Mouse (Mus musculus) liver, embryonic 12.5 days (tissue): ENCODE results near the gene Kcnj14. TPM values are rescaled to one million over a fixed set of nuclear protein-coding genes. Genes with fewer than 3 reads are reported as not detected.

Experiments used
- ATAC-seq: fragments of 200-750 bp; cut with Nextera tagmentation; 2 replicates; pipeline ENCODE4 v1.8.0; 2017; ENCODE audit warnings: moderate number of reproducible peaks, mild to moderate bottlenecking, moderate library complexity
- H3K27ac ChIP-seq: fragments of 300-500 bp; sonication (generic); 2 replicates; pipeline ENCODE4 v1.5.1; 2016; ENCODE audit warnings: mild to moderate bottlenecking
- H3K27me3 ChIP-seq: fragments of 300-500 bp; sonication (generic); replicated peaks from 2 replicates; pipeline ENCODE4 v1.6.1; 2016; ENCODE audit warnings: mild to moderate bottlenecking, moderate library complexity
- H3K36me3 ChIP-seq: fragments of 300-500 bp; sonication (generic); 2 replicates; pipeline ENCODE4 v1.6.1; 2016; ENCODE audit warnings: mild to moderate bottlenecking, moderate library complexity
- H3K4me1 ChIP-seq: fragments of 300-500 bp; sonication (generic); 2 replicates; pipeline ENCODE4 v1.6.1; 2016
- H3K4me2 ChIP-seq: fragments of 300-500 bp; sonication (generic); 2 replicates; pipeline ENCODE4 v1.6.1; 2016; ENCODE audit warnings: mild to moderate bottlenecking, moderate library complexity
- H3K4me3 ChIP-seq: fragments of 300-500 bp; sonication (generic); 2 replicates; pipeline ENCODE4 v1.5.1; 2016; ENCODE audit warnings: mild to moderate bottlenecking, moderate library complexity
- H3K9ac ChIP-seq: fragments of 300-500 bp; sonication (generic); 2 replicates; pipeline ENCODE4 v1.6.1; 2016; ENCODE audit warnings: mild to moderate bottlenecking, moderate library complexity
- H3K9me3 ChIP-seq: fragments of 300-500 bp; sonication (generic); replicated peaks from 2 replicates; pipeline ENCODE4 v1.6.1; 2016; ENCODE audit warnings: mild to moderate bottlenecking, moderate library complexity
- WGBS: fragments of 180-500 bp; shearing (Covaris S2); methylation state at CpG from one replicate; pipeline ENCODE4 v1.1.7; 2016; ENCODE audit not compliant: insufficient replicate concordance; 5-methylcytosine and 5-hydroxymethylcytosine counted together
- polyA plus RNA-seq: library from polyadenylated mRNA; unstranded; fragments of >200 nt; fragmentation: Nextera tagmentation; extraction: Ambion mirVana; gene quantifications from 2 replicates; pipeline ENCODE4 v1.2.1, GENCODE M21; 2016

Gene Kcnj14
- polyA plus RNA-seq, 1 experiment from 2014 or later: 0.27 TPM

DNA sequence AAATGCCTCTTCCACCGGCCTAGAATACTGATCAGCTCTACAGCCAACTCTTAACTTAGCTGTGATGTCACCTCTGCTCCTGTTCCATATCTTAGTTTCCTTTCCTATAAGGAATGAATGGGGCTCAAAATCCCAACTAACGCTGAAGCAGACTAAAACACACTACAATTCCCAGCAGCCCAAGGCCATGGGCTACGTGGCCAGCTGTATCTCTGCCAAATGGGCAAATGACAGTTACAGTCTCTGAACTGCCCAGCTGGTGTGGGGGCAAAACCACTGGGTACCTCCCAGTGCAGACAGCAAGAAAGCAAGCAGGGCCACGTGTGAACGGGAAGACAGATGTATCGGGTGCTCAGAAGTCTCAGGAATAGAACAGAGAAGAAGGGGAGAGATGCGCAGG is 2.0 kb upstream of the Kcnj14 start:
- Histone ChIP-seq H3K27ac (no peak overlapping the region), H3K4me1 (peaks cover 34% of the 10 kb centered on the region), H3K9me3 (no peaks in the 10 kb centered on the region), H3K4me3 (no peak overlapping the region), H3K9ac (no peak overlapping the region), H3K27me3 (peaks cover 8% of the 10 kb centered on the region), H3K4me2 (no peak overlapping the region), H3K36me3 (peaks cover 75% of the 10 kb centered on the region)
- no peak for ATAC-seq
- WGBS: 79% methylated on average over 7 of the region's 7 CpGs

DNA sequence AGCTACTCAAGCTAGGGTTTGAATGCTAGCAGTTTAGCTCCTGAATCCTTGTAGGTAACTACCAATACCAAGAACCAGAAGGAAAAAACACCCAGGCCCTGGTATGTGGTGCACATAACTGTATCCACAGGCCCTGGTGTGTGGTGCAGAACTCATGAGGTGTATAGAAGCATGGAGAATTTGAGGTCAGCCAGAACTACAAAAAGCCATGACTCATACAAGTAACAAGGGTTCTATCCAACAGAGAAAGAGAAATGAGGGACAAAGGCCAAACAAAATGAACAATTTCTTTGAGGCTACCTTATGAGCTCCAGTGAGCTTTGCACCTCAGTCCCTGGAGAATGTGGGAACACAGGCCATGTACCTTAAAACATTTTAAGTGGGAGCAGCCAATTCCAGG is 3.7 kb downstream of the Kcnj14 start:
- H3K4me1 ChIP-seq: peaks cover 14% of the 10 kb centered on the region
- no peak overlapping the region for H3K4me2 ChIP-seq
- no peak overlapping the region for H3K27ac ChIP-seq
- peaks cover 37% of the 10 kb centered on the region for H3K36me3 ChIP-seq
- no peak overlapping the region for H3K4me3 ChIP-seq
- no peak overlapping the region for H3K9ac ChIP-seq
- H3K9me3 ChIP-seq: no peaks in the 10 kb centered on the region
- ATAC-seq: no peak
- peaks cover 24% of the 10 kb centered on the region for H3K27me3 ChIP-seq

DNA sequence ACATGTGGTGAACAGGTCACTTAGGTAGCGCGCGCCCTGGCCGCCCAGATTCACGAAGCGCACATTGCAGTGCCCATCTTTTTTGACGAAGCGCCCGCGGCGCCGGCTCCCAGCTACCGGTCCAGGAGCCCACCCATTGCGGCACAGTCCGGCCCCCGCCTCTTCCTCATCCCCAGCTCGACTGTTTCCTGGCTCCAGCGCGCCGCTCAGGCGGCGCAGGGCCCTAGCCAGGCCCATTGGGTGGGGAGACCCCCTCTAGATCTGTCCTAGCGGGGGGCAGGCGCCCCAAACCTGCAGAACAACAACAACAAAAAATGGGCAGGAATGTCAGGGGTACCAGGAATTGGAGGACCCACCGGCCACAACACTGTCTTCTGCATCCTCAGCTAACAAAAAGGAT is 4.7 kb downstream of the Kcnj14 start:
- H3K36me3 ChIP-seq: peaks cover 27% of the 10 kb centered on the region
- 0 out of 2 replicates have a peak overlapping the region, but pooled peaks have one; percentile 7 for H3K4me3 ChIP-seq
- no peak overlapping the region for H3K9ac ChIP-seq
- ATAC-seq: no peak
- peak overlapping the region; percentile 43 for H3K4me2 ChIP-seq
- no peak overlapping the region for H3K27ac ChIP-seq
- H3K9me3 ChIP-seq: no peaks in the 10 kb centered on the region
- H3K4me1 ChIP-seq: peaks cover 18% of the 10 kb centered on the region
- peaks cover 24% of the 10 kb centered on the region for H3K27me3 ChIP-seq
- 13% methylated on average over 25 of the region's 25 CpGs for WGBS

DNA sequence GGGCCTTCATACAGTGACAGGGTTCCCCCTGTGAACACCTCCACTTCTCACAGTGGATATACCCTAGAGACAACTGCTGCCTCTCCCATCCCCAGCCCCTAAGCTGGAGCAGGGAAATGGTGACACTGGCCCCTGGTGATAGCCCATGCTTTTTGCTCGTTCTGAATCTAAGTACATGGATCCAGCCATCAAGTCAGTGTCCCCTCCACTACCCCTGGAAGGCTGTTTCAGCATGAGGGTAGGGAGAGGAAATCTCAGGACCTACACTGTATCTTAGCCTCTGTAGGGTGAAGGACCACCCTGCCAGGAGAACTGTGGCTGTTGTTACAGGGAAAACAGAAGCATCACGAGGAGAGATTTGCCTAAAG is 8.6 kb downstream of the Kcnj14 start:
- Histone ChIP-seq H3K9me3 (no peaks in the 10 kb centered on the region), H3K9ac (no peak overlapping the region), H3K4me3 (no peak overlapping the region), H3K27me3 (peaks cover 24% of the 10 kb centered on the region), H3K36me3 (peaks cover 21% of the 10 kb centered on the region), H3K4me2 (no peak overlapping the region), H3K27ac (no peak overlapping the region), H3K4me1 (peaks cover 36% of the 10 kb centered on the region)
- ATAC-seq: no peak
- WGBS: 53% methylated on average over 2 of the region's 2 CpGs

DNA sequence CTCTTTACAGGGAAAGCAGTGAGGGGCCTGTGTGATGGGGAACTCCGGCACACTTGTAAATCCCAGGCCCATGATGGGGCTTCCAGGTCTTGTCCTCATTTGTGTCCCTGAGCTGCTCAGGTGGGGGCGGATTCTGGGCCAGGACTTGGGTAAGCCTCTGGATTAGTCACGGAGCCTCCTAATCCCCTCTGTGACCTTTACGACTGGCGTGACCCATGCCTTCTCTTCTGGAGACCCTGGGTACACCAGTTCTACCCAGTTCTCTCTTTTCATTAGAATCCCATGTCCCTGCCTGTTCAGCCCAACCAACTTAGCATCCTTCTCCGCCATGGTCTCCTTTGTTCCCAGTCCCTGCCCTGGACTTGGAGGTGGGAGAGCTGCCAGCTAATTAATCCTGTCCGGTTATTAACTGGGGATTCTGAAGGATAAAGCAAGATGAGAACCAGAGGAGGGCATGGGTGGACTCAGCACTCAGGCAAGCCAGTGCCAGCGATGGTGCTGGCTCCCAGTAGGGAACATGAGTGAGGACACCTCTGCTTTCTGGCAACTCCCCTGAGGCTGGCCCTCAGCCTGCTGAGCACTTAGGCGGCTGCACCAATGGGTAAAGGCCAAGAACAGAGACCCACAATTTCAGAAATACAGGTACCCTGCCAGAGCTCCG is 9.1 kb downstream of the Kcnj14 start:
- Histone ChIP-seq H3K9me3 (no peaks in the 10 kb centered on the region), H3K36me3 (peaks cover 26% of the 10 kb centered on the region), H3K4me1 (peaks cover 36% of the 10 kb centered on the region), H3K4me2 (peak overlapping the region; percentile 65), H3K9ac (no peak overlapping the region), H3K4me3 (peak overlapping the region; percentile 93; the same call in 1 of the 2 replicates), H3K27me3 (peaks cover 22% of the 10 kb centered on the region), H3K27ac (no peak overlapping the region)
- WGBS: 73% methylated on average over 10 of the region's 10 CpGs
- no peak for ATAC-seq

DNA sequence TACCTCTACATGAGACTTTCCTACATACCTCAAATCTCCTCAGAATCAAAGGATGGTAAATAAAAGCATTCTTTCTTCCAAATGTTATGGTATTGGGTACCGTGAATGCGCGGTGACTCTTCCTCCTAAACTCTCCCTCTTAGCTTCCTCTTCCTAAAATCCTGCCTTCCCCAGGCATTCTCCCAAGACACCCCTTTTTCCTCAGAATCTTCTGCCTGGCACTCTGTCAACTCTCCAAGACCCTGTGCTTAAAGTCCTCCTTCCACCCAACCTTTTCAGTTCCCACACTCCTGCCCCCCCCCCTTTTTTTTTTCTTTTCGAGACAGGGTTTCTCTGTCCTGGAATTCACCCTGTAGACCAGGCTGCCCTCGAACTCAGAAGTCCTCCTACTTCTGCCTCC is 9.7 kb downstream of the Kcnj14 start:
- no peak overlapping the region for H3K9ac ChIP-seq
- H3K4me3 ChIP-seq: peak overlapping the region; percentile 93
- H3K36me3 ChIP-seq: peaks cover 32% of the 10 kb centered on the region
- H3K4me1 ChIP-seq: peaks cover 34% of the 10 kb centered on the region
- peaks cover 16% of the 10 kb centered on the region for H3K27me3 ChIP-seq
- no peak overlapping the region for H3K27ac ChIP-seq
- H3K9me3 ChIP-seq: no peaks in the 10 kb centered on the region
- no peak for ATAC-seq
- H3K4me2 ChIP-seq: peak overlapping the region; percentile 65
- 7% methylated on average over 5 of the region's 5 CpGs for WGBS

DNA sequence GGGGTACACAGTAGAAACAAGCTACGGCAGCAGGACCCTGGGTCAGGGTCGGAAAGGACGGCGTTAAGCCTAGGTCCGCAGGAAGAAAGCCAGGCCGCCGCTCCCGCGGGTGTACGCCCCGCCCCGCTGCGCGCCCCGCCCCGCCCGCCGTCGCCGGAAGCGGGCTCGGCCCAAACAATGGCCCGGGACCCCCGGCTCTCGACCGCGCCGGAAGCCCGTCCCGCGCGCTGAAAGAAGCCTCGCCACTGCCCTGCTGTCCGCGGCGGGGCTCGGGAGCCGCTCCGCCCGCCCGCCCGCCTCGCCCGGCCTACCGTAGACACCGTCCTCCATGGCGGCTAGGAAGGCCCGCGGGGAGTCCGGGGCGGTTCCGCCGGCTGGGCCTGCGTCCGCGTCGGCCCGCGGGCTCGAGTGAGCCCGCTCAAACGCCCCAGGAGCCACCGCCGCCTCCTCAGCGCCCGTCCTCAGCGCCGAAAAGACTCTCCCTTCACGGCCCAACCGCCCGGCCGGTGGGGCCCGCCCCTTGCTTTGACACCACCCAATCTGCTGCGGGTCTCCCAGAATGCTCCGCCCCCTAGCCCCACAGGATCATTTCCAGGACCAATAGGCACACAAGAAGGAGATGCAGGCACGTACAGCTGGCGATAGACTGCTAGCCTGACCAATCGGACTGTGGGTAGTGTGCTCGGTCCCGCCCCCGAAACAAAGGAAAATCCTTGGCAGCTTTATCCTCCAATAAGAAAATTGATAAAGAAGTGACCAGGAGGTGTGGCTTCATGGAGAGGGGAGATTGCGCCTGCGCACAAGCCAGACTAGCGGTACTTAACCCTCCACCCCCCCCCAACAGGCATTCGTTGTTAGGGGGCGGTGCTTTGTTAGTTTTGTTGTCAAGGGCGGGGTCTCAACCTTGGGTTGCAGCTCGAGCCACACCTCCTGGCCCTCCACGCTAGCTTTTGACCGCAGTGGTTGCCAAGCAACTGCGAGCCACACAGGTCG is 10.5 kb downstream of the Kcnj14 start, which contains the start of gene Cyth2:
TSS of gene Cyth2 (minus strand) at position 795 of the 993 bp plus-strand sequence.
- H3K27ac ChIP-seq: peak within 1 kb of the TSS; percentile 97
- H3K9ac ChIP-seq: peak within 1 kb of the TSS; percentile 96
- no peaks in the 10 kb centered on the region for H3K9me3 ChIP-seq
- H3K27me3 ChIP-seq: peaks cover 10% of the 10 kb centered on the region
- H3K4me3 ChIP-seq: peak within 1 kb of the TSS; percentile 93
- peak; percentile 98 for ATAC-seq
- H3K36me3 ChIP-seq: peaks cover 39% of the 10 kb centered on the region
- WGBS: 0% methylated on average over 71 of the region's 92 CpGs
- H3K4me1 ChIP-seq: peaks cover 32% of the 10 kb centered on the region
- H3K4me2 ChIP-seq: peak within 1 kb of the TSS; percentile 93

DNA sequence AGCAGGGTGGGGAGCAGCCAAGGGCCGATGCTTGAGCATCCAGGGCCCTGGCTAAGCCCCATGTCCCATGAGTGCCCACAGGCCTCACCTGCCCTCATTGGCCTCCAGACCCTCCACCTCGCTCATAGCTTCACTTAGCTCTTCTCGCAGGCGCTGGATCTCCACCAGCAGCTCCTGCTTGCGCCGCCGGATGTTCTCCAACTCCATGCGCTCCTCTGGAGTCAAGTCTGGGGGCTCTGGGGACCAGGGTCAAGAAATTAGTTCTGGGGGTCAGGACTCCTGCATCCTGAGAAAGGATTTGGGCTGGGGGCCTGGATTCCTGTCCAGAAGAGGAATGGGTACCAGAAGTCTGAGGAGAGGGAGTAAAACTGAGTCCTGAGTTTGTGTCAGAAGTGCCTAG is 11.7 kb downstream of the Kcnj14 start:
- H3K4me2 ChIP-seq: peak overlapping the region; percentile 93
- no peaks in the 10 kb centered on the region for H3K9me3 ChIP-seq
- peaks cover 32% of the 10 kb centered on the region for H3K4me1 ChIP-seq
- peak overlapping the region; percentile 96 for H3K9ac ChIP-seq
- H3K27ac ChIP-seq: no peak overlapping the region
- peak overlapping the region; percentile 93 for H3K4me3 ChIP-seq
- H3K27me3 ChIP-seq: no peaks in the 10 kb centered on the region
- no peak for ATAC-seq
- WGBS: 91% methylated on average over 8 of the region's 8 CpGs
- peaks cover 51% of the 10 kb centered on the region for H3K36me3 ChIP-seq

DNA sequence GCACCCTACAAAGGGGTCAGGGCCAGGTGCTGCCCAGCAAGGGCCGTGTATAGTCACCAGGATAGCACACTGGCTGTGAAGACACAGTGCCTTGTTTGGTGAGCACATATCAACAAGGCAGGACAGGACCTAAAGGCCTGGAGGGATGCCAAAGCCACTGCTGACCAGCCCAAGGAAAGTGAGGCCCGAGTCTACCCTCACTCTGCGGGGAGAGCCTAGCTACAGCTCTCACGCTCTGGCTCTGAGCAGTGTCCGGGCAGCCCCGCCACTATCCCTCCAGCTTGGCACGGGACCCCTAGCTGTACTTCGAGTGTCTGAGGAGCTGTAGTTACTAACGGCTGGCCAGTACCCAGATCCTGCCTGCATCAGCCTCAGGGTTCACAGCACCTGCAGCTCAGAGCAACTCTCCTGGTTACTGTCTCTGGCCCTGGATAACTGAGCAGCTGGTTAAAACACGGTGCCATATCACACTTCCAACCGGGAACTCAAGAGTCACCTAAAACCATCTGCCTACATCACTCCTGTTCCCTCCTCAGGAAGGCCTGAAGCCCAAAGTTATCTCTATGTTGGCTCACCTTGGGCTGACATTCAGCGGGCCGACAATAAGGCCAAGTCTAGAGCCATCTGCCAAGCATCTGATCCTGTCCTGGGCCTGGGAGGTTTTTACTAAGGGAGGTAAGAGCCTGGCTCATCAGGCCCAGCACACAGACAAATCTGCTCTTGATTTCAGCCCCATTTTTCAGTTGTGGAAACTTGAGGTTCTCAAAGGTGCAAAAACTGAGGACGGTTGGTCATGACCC is 15.1 kb downstream of the Kcnj14 start:
- H3K27me3 ChIP-seq: no peaks in the 10 kb centered on the region
- no peak overlapping the region for H3K4me2 ChIP-seq
- no peak for ATAC-seq
- H3K36me3 ChIP-seq: peaks cover 67% of the 10 kb centered on the region
- no peak overlapping the region for H3K27ac ChIP-seq
- 85% methylated on average over 14 of the region's 14 CpGs for WGBS
- no peak overlapping the region for H3K4me3 ChIP-seq
- H3K9me3 ChIP-seq: no peaks in the 10 kb centered on the region
- no peak overlapping the region for H3K9ac ChIP-seq
- peaks cover 23% of the 10 kb centered on the region for H3K4me1 ChIP-seq

DNA sequence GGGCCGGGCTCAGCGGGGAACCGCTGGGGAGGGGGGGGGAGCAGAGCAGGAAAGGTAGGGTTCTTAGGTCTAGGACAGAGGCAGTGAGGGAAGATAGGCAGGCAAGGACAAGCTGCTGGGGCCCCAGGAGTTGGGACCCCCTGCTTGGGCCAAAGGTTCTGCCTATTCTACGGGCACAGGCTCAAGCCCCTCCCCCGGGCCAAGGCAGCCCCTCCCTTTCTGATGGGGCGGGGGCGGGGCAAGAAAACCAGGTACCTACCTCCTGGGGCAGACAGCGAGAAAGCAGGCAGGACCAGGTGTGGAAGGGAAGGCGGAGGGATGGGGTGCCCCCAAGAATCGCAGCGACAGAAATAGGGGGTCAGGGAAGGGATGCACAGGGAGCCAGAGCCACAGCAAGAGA is 16.1 kb downstream of the Kcnj14 start:
- Histone ChIP-seq H3K4me3 (no peak overlapping the region), H3K27me3 (no peaks in the 10 kb centered on the region), H3K9me3 (no peaks in the 10 kb centered on the region), H3K4me1 (peaks cover 21% of the 10 kb centered on the region), H3K4me2 (no peak overlapping the region), H3K36me3 (peaks cover 67% of the 10 kb centered on the region), H3K9ac (no peak overlapping the region), H3K27ac (no peak overlapping the region)
- 72% methylated on average over 11 of the region's 11 CpGs for WGBS
- no peak for ATAC-seq

DNA sequence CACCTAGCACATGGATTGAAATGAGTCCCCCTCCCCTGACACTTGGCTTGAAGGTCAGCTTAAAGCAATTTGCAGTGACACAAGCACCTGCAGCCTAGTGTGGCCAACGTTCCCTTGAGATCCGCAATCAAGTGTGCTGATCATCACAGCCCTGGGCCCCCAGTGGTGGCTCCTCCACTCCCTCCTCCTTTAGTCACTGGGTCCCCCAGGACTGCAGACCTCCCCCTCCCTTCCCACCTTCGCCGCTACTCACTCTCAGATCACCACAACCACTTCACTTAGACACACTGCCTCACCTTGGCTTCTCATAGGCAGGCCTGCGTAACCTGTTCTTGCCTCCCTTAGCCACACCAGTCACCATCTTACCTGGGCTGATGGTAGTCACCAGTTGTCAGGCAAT is 18.6 kb downstream of the Kcnj14 start:
- peaks cover 3% of the 10 kb centered on the region for H3K4me1 ChIP-seq
- H3K9ac ChIP-seq: no peak overlapping the region
- no peak overlapping the region for H3K4me2 ChIP-seq
- H3K27me3 ChIP-seq: peaks cover 1% of the 10 kb centered on the region; the same call in 1 of the 2 replicates
- H3K27ac ChIP-seq: no peak overlapping the region
- no peak overlapping the region for H3K4me3 ChIP-seq
- no peak for ATAC-seq
- H3K9me3 ChIP-seq: no peaks in the 10 kb centered on the region
- H3K36me3 ChIP-seq: peaks cover 46% of the 10 kb centered on the region
- 64% methylated on average over 5 of the region's 5 CpGs for WGBS
